Mouse (Mus musculus) stomach, embryonic 15.5 days (tissue): ENCODE measurements at regions not wholly inside any gene's neighbourhood (a gene's known extent, or its start where the extent isn't known, plus 50 kb on each side); places are given as distances from the start of the nearest gene placed in this dataset.
"Not testable (repeated sequence)": the region's sequence is repeated elsewhere in the genome, so short reads cannot be mapped to it uniquely, and the experiment has no call there.

Experiments
- ATAC-seq: fragments of 200-750 bp; cut with Nextera tagmentation; 2 replicates; pipeline ENCODE4 v1.8.0; 2017; ENCODE audit warnings: low read depth, moderate number of reproducible peaks, moderate TSS enrichment; ENCODE audit not compliant: insufficient read depth, low FRiP score
- H3K27ac ChIP-seq: fragments of 300-500 bp; sonication (generic); 2 replicates; pipeline ENCODE4 v1.5.1; 2015; ENCODE audit warnings: mild to moderate bottlenecking, inconsistent platforms
- H3K27me3 ChIP-seq: fragments of 300-500 bp; sonication (generic); replicated peaks from 2 replicates; pipeline ENCODE4 v1.6.1; 2015; ENCODE audit warnings: inconsistent platforms
- H3K36me3 ChIP-seq: fragments of 300-500 bp; sonication (generic); 2 replicates; pipeline ENCODE4 v1.6.1; 2015; ENCODE audit warnings: inconsistent platforms
- H3K4me1 ChIP-seq: fragments of 300-500 bp; sonication (generic); 2 replicates; pipeline ENCODE4 v1.6.1; 2015; ENCODE audit warnings: inconsistent platforms
- H3K4me2 ChIP-seq: fragments of 300-500 bp; sonication (generic); 2 replicates; pipeline ENCODE4 v1.6.1; 2015; ENCODE audit warnings: mild to moderate bottlenecking, inconsistent platforms
- H3K4me3 ChIP-seq: fragments of 300-500 bp; sonication (generic); replicated peaks from 2 replicates; pipeline ENCODE4 v1.5.1; 2015; ENCODE audit warnings: inconsistent platforms
- H3K9ac ChIP-seq: fragments of 300-500 bp; sonication (generic); 2 replicates; pipeline ENCODE4 v1.6.1; 2015; ENCODE audit warnings: inconsistent platforms
- H3K9me3 ChIP-seq: fragments of 300-500 bp; sonication (generic); 2 replicates; pipeline ENCODE4 v1.6.1; 2016; ENCODE audit warnings: inconsistent platforms
- WGBS: fragments of 180-500 bp; shearing (Covaris S2); methylation state at CpG from one replicate; pipeline ENCODE4 v1.1.7; 2015; 5-methylcytosine and 5-hydroxymethylcytosine counted together

DNA sequence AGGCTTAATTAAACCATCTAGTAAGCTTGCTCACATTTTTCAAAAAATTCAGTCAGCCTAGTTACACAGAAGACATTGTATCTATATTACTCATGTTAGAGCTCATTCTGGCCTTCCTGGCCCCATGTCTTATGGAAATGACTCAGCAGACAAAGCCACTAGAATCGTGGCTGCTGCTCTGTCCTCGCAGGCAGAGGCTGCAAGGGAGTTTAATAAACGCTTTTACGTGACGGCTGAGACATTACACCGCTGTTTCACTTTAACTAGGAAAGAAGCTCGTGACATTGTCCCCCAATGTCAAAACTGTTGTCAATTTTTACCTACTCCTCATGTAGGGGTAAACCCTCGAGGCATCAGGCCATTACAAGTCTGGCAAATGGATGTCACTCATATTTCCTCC is 132.5 kb upstream of the Tacstd2 start:
- not testable (repeated sequence) for H3K9me3 ChIP-seq, H3K4me3 ChIP-seq, H3K9ac ChIP-seq, H3K27ac ChIP-seq, ATAC-seq, H3K27me3 ChIP-seq, H3K4me1 ChIP-seq, H3K4me2 ChIP-seq, H3K36me3 ChIP-seq
- WGBS = 81% methylated on average over 8 of the region's 8 CpGs

GRCm38 (mm10) chr6:67631617-67632016 is 96.0 kb upstream of the Tacstd2 start:
- H3K9ac ChIP-seq = no peak overlapping the region
- H3K4me1 ChIP-seq = no peaks in the 10 kb centered on the region
- H3K27ac ChIP-seq = no peak overlapping the region
- no peaks in the 10 kb centered on the region for H3K9me3 ChIP-seq
- no peaks in the 10 kb centered on the region for H3K27me3 ChIP-seq
- no peak for ATAC-seq
- H3K36me3 ChIP-seq = no peaks in the 10 kb centered on the region
- no peak overlapping the region for H3K4me2 ChIP-seq
- H3K4me3 ChIP-seq = no peak overlapping the region

DNA sequence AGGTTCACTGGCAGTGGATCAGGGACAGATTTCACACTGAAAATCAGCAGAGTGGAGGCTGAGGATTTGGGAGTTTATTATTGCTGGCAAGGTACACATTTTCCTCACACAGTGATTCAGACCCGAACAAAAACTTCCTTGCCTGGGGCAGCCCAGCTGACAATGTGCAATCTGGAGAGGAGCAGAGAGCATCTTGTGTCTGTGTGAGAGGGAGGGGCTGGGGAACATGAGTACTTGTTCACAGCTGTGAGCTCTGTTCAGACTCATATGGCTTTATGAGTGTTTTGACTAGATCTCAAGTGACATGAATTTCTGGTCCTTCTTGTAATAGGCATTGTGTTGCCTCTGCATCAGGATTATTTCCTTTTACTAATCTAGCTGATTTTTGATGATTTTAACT is 74.8 kb upstream of the Tacstd2 start:
- no peaks in the 10 kb centered on the region for H3K27me3 ChIP-seq
- 64% methylated on average over 1 of the region's 1 CpGs for WGBS
- H3K4me2 ChIP-seq = no peak overlapping the region
- no peak overlapping the region for H3K4me3 ChIP-seq
- H3K27ac ChIP-seq = no peak overlapping the region
- no peak overlapping the region for H3K9ac ChIP-seq
- no peaks in the 10 kb centered on the region for H3K4me1 ChIP-seq
- no peaks in the 10 kb centered on the region for H3K9me3 ChIP-seq
- no peaks in the 10 kb centered on the region for H3K36me3 ChIP-seq
- no peak for ATAC-seq

GRCm38 (mm10) chr6:67609461-67609860 is 73.9 kb upstream of the Tacstd2 start:
- not testable (repeated sequence) for H3K4me1 ChIP-seq, H3K27ac ChIP-seq, H3K36me3 ChIP-seq, ATAC-seq, H3K4me3 ChIP-seq, H3K9me3 ChIP-seq, H3K27me3 ChIP-seq, H3K4me2 ChIP-seq, H3K9ac ChIP-seq
- WGBS = 43% methylated on average over 1 of the region's 1 CpGs
